Mouse (Mus musculus): ENCODE measurements at regions not wholly inside any gene's neighbourhood (a gene's known extent, or its start where the extent isn't known, plus 50 kb on each side); places are given as distances from the start of the nearest gene placed in this dataset.
"Not testable (repeated sequence)": the region's sequence is repeated elsewhere in the genome, so short reads cannot be mapped to it uniquely, and the experiment has no call there.

- Histone ChIP-seq H3K4me1 (replicated peaks; ENCODE audit: low read depth, low read length) (no peaks in the 10 kb centered on the region), H3K4me3 (replicated peaks; ENCODE audit: low read length) (no peak overlapping the region), H3K9me3 (ENCODE audit: low read length) (no peaks in the 10 kb centered on the region), H3K36me3 (ENCODE audit: insufficient read depth, low read length) (no peaks in the 10 kb centered on the region), H3K27me3 (ENCODE audit: insufficient read depth, low read length) (no peaks in the 10 kb centered on the region)
- TF ChIP-seq NANOG (IDR thresholded peaks at IDR 0.05; ENCODE audit: borderline replicate concordance, low read length) (no peak), POU5F1 (IDR thresholded peaks at IDR 0.05; ENCODE audit: borderline replicate concordance, low read length) (no peak), CTCF (conservative IDR thresholded peaks at IDR 0.05; ENCODE audit: low read length) (no peak)
Measured at GRCm38 (mm10) chr15:87818566-87818965, 274.5 kb downstream of the Fam19a5 start.

GRCm38 (mm10) chr15:87842097-87842496 lies 298.0 kb downstream of the Fam19a5 start:
- Histone ChIP-seq H3K27me3 (ENCODE audit: insufficient read depth, low read length) (no peaks in the 10 kb centered on the region), H3K4me3 (replicated peaks; ENCODE audit: low read length) (no peak overlapping the region), H3K36me3 (ENCODE audit: insufficient read depth, low read length) (no peaks in the 10 kb centered on the region), H3K4me1 (replicated peaks; ENCODE audit: low read depth, low read length) (peaks cover 10% of the 10 kb centered on the region), H3K9me3 (ENCODE audit: low read length) (no peaks in the 10 kb centered on the region)
- TF ChIP-seq POU5F1 (IDR thresholded peaks at IDR 0.05; ENCODE audit: borderline replicate concordance, low read length) = peak; percentile 69
- no peak for TF ChIP-seq NANOG (IDR thresholded peaks at IDR 0.05; ENCODE audit: borderline replicate concordance, low read length)

- Histone ChIP-seq H3K9me3 (ENCODE audit: low read length) (peaks cover 3% of the 10 kb centered on the region; the same call in 1 of the 2 replicates), H3K27me3 (ENCODE audit: insufficient read depth, low read length) (0 out of 2 replicates have a peak, but pooled peaks cover 3% of the 10 kb centered on the region), H3K4me3 (replicated peaks; ENCODE audit: low read length) (no peak overlapping the region), H3K4me1 (replicated peaks; ENCODE audit: low read depth, low read length) (peaks cover 15% of the 10 kb centered on the region), H3K36me3 (ENCODE audit: insufficient read depth, low read length) (no peaks in the 10 kb centered on the region)
- TF ChIP-seq POU5F1 (IDR thresholded peaks at IDR 0.05; ENCODE audit: borderline replicate concordance, low read length) (no peak), CTCF (conservative IDR thresholded peaks at IDR 0.05; ENCODE audit: low read length) (no peak), NANOG (IDR thresholded peaks at IDR 0.05; ENCODE audit: borderline replicate concordance, low read length) (no peak)
Measured at GRCm38 (mm10) chr15:87859069-87859468, 315.0 kb downstream of the Fam19a5 start.

- H3K4me1 ChIP-seq (replicated peaks; ENCODE audit: low read depth, low read length) = no peaks in the 10 kb centered on the region
- no peak overlapping the region for H3K4me3 ChIP-seq (replicated peaks; ENCODE audit: low read length)
- H3K27me3 ChIP-seq (ENCODE audit: insufficient read depth, low read length) = peaks cover 8% of the 10 kb centered on the region; the same call in 1 of the 2 replicates
- TF ChIP-seq POU5F1 (IDR thresholded peaks at IDR 0.05; ENCODE audit: borderline replicate concordance, low read length) (no peak), NANOG (IDR thresholded peaks at IDR 0.05; ENCODE audit: borderline replicate concordance, low read length) (no peak), CTCF (conservative IDR thresholded peaks at IDR 0.05; ENCODE audit: low read length) (no peak)
- H3K9me3 ChIP-seq (ENCODE audit: low read length) = peaks cover 25% of the 10 kb centered on the region
- no peaks in the 10 kb centered on the region for H3K36me3 ChIP-seq (ENCODE audit: insufficient read depth, low read length)
Measured at GRCm38 (mm10) chr15:87876286-87876899, 332.3 kb downstream of the Fam19a5 start.

- TF ChIP-seq POU5F1 (IDR thresholded peaks at IDR 0.05; ENCODE audit: borderline replicate concordance, low read length) = no peak
- no peak for TF ChIP-seq NANOG (IDR thresholded peaks at IDR 0.05; ENCODE audit: borderline replicate concordance, low read length)
- no peak for TF ChIP-seq CTCF (conservative IDR thresholded peaks at IDR 0.05; ENCODE audit: low read length)
- no peaks in the 10 kb centered on the region for H3K36me3 ChIP-seq (ENCODE audit: insufficient read depth, low read length)
- H3K4me3 ChIP-seq (replicated peaks; ENCODE audit: low read length) = no peak overlapping the region
- no peaks in the 10 kb centered on the region for H3K27me3 ChIP-seq (ENCODE audit: insufficient read depth, low read length)
- H3K4me1 ChIP-seq (replicated peaks; ENCODE audit: low read depth, low read length) = no peaks in the 10 kb centered on the region
- peaks cover 31% of the 10 kb centered on the region for H3K9me3 ChIP-seq (ENCODE audit: low read length)
Measured at GRCm38 (mm10) chr15:87890903-87891302, 346.8 kb downstream of the Fam19a5 start.

- Histone ChIP-seq H3K4me1 (replicated peaks; ENCODE audit: low read depth, low read length) (peaks cover 20% of the 10 kb centered on the region), H3K9me3 (ENCODE audit: low read length) (peaks cover 52% of the 10 kb centered on the region)
- H3K36me3 ChIP-seq (ENCODE audit: insufficient read depth, low read length); H3K4me3 ChIP-seq (replicated peaks; ENCODE audit: low read length); H3K27me3 ChIP-seq (ENCODE audit: insufficient read depth, low read length): not testable (repeated sequence)
Measured at GRCm38 (mm10) chr15:87894866-87895265, 350.8 kb downstream of the Fam19a5 start.

GRCm38 (mm10) chr15:87898655-87899054 lies 354.6 kb downstream of the Fam19a5 start:
- TF ChIP-seq POU5F1 (IDR thresholded peaks at IDR 0.05; ENCODE audit: borderline replicate concordance, low read length) (no peak), NANOG (IDR thresholded peaks at IDR 0.05; ENCODE audit: borderline replicate concordance, low read length) (no peak), CTCF (conservative IDR thresholded peaks at IDR 0.05; ENCODE audit: low read length) (no peak)
- Histone ChIP-seq H3K4me1 (replicated peaks; ENCODE audit: low read depth, low read length) (peaks cover 30% of the 10 kb centered on the region), H3K4me3 (replicated peaks; ENCODE audit: low read length) (no peak overlapping the region), H3K9me3 (ENCODE audit: low read length) (peaks cover 40% of the 10 kb centered on the region), H3K36me3 (ENCODE audit: insufficient read depth, low read length) (no peaks in the 10 kb centered on the region; the same call in 1 of the 2 replicates), H3K27me3 (ENCODE audit: insufficient read depth, low read length) (peaks cover 11% of the 10 kb centered on the region)

GRCm38 (mm10) chr15:87904436-87904835 lies 360.3 kb downstream of the Fam19a5 start:
- Histone ChIP-seq H3K27me3 (ENCODE audit: insufficient read depth, low read length) (peaks cover 11% of the 10 kb centered on the region), H3K4me1 (replicated peaks; ENCODE audit: low read depth, low read length) (peaks cover 10% of the 10 kb centered on the region), H3K4me3 (replicated peaks; ENCODE audit: low read length) (no peak overlapping the region), H3K9me3 (ENCODE audit: low read length) (no peaks in the 10 kb centered on the region), H3K36me3 (ENCODE audit: insufficient read depth, low read length) (no peaks in the 10 kb centered on the region)
- TF ChIP-seq NANOG (IDR thresholded peaks at IDR 0.05; ENCODE audit: borderline replicate concordance, low read length) (no peak), CTCF (conservative IDR thresholded peaks at IDR 0.05; ENCODE audit: low read length) (no peak), POU5F1 (IDR thresholded peaks at IDR 0.05; ENCODE audit: borderline replicate concordance, low read length) (no peak)

- H3K4me3 ChIP-seq (replicated peaks; ENCODE audit: low read length) = no peak overlapping the region
- no peaks in the 10 kb centered on the region for H3K9me3 ChIP-seq (ENCODE audit: low read length)
- H3K4me1 ChIP-seq (replicated peaks; ENCODE audit: low read depth, low read length) = 0 out of 2 replicates have a peak, but pooled peaks cover 1% of the 10 kb centered on the region
- H3K27me3 ChIP-seq (ENCODE audit: insufficient read depth, low read length) = peaks cover 1% of the 10 kb centered on the region; the same call in 1 of the 2 replicates
- TF ChIP-seq POU5F1 (IDR thresholded peaks at IDR 0.05; ENCODE audit: borderline replicate concordance, low read length) (no peak), CTCF (conservative IDR thresholded peaks at IDR 0.05; ENCODE audit: low read length) (no peak)
- H3K36me3 ChIP-seq (ENCODE audit: insufficient read depth, low read length) = no peaks in the 10 kb centered on the region
Measured at GRCm38 (mm10) chr15:87906310-87906709, 362.2 kb downstream of the Fam19a5 start.
